Mouse (Mus musculus) liver, embryonic 16.5 days (tissue): ENCODE measurements at regions not wholly inside any gene's neighbourhood (a gene's known extent, or its start where the extent isn't known, plus 50 kb on each side); places are given as distances from the start of the nearest gene placed in this dataset.

Experiments used
- ATAC-seq: fragments of 200-750 bp; cut with Nextera tagmentation; 2 replicates; pipeline ENCODE4 v1.8.0; 2017; ENCODE audit warnings: low read depth, mild to moderate bottlenecking, moderate number of reproducible peaks, moderate library complexity
- H3K27ac ChIP-seq: fragments of 300-500 bp; sonication (generic); 2 replicates; pipeline ENCODE4 v1.5.1; 2014; ENCODE audit warnings: mild to moderate bottlenecking, low read length
- H3K27me3 ChIP-seq: fragments of 300-500 bp; sonication (generic); 2 replicates; pipeline ENCODE4 v1.6.1; 2014; ENCODE audit warnings: low read depth, low read length, mixed read lengths; ENCODE audit not compliant: control insufficient read depth, insufficient read depth
- H3K36me3 ChIP-seq: fragments of 300-500 bp; sonication (generic); 2 replicates; pipeline ENCODE4 v1.6.1; 2014; ENCODE audit warnings: mild to moderate bottlenecking; ENCODE audit not compliant: control insufficient read depth, insufficient read depth
- H3K4me1 ChIP-seq: fragments of 300-500 bp; sonication (generic); 2 replicates; pipeline ENCODE4 v1.6.1; 2014; ENCODE audit warnings: low read depth, low read length, mixed read lengths; ENCODE audit not compliant: control insufficient read depth
- H3K4me2 ChIP-seq: fragments of 300-500 bp; sonication (generic); 2 replicates; pipeline ENCODE4 v1.6.1; 2014; ENCODE audit warnings: low read depth, low read length, mixed read lengths
- H3K4me3 ChIP-seq: fragments of 300-500 bp; sonication (generic); 2 replicates; pipeline ENCODE4 v1.5.1; 2014; ENCODE audit warnings: low read depth, mild to moderate bottlenecking, low read length
- H3K9ac ChIP-seq: fragments of 300-500 bp; sonication (generic); 2 replicates; pipeline ENCODE4 v1.6.1; 2014; ENCODE audit warnings: low read depth, low read length
- H3K9me3 ChIP-seq: fragments of 300-500 bp; sonication (generic); replicated peaks from 2 replicates; pipeline ENCODE4 v1.6.1; 2016; ENCODE audit warnings: low read length; ENCODE audit not compliant: control insufficient read depth
- WGBS: fragments of 180-500 bp; shearing (Covaris S2); extraction: QIAGEN DNeasy Blood & Tissue Kit; methylation state at CpG from one replicate; pipeline ENCODE4 v1.1.7; 2014; ENCODE audit not compliant: insufficient replicate concordance; 5-methylcytosine and 5-hydroxymethylcytosine counted together

- 67% methylated on average over 8 of the region's 8 CpGs for WGBS
- Histone ChIP-seq H3K9ac (no peak overlapping the region), H3K27ac (no peak overlapping the region), H3K9me3 (no peaks in the 10 kb centered on the region), H3K4me2 (no peak overlapping the region), H3K36me3 (no peaks in the 10 kb centered on the region), H3K4me3 (no peak overlapping the region), H3K4me1 (no peaks in the 10 kb centered on the region), H3K27me3 (no peaks in the 10 kb centered on the region)
- ATAC-seq = no peak
Observed at GRCm38 (mm10) chr3:99749725-99750124, 135.5 kb upstream of the Spag17 start.

DNA sequence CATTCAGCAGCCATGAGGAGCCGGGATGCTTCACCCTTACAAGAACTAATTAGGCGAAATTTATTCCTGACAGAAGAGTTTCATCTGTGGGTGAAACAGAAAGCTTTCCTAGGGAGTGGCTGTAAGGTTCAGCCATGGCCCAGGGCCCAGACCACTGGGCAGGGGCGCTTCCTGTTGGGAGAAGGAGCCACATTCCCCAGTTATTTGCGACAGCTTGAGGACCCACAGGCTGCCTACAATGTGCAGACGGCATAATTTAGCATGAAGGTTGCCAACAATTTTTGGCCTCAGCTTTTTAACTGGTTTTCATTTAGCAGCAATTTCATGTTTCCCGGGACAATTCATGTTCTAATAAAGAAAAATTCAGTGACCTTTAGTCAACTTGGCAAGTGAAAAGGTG lies 106.7 kb upstream of the Spag17 start:
- H3K9ac ChIP-seq = no peak overlapping the region
- no peaks in the 10 kb centered on the region for H3K36me3 ChIP-seq
- no peaks in the 10 kb centered on the region for H3K9me3 ChIP-seq
- H3K27ac ChIP-seq = no peak overlapping the region
- H3K4me2 ChIP-seq = no peak overlapping the region
- H3K4me1 ChIP-seq = no peaks in the 10 kb centered on the region
- WGBS = 60% methylated on average over 6 of the region's 6 CpGs
- no peaks in the 10 kb centered on the region for H3K27me3 ChIP-seq
- no peak overlapping the region for H3K4me3 ChIP-seq
- no peak for ATAC-seq

DNA sequence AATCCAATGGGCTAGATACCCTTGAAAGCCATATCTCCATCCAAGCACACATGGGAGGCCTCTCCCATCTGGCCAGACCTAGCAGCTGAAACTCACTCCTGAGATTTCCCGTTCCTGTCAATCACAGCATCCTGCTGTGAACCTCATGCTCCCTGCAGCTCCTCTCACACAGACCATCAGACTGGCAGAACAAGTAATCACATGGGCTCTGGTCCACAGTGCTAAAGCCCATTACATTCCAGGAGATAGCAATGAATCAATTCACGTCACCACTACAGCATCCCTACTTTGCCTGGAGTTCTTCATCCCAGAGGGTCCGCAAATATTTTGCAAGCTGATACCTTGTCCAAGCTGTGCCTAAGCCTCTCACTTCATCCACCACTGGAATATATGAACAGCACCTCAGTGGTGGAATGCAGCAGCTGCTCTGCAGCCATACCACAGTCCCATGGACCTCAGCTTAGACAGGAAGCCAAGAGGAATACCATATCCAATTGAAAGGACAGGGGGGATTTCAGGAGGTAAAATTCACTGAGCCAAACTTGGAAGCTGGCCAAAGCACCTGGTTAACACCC lies 99.2 kb upstream of the Spag17 start:
- Histone ChIP-seq H3K4me2 (no peak overlapping the region), H3K4me3 (no peak overlapping the region), H3K36me3 (no peaks in the 10 kb centered on the region), H3K27ac (no peak overlapping the region), H3K9me3 (no peaks in the 10 kb centered on the region), H3K9ac (no peak overlapping the region), H3K4me1 (no peaks in the 10 kb centered on the region), H3K27me3 (no peaks in the 10 kb centered on the region)
- 65% methylated on average over 3 of the region's 3 CpGs for WGBS
- no peak for ATAC-seq

DNA sequence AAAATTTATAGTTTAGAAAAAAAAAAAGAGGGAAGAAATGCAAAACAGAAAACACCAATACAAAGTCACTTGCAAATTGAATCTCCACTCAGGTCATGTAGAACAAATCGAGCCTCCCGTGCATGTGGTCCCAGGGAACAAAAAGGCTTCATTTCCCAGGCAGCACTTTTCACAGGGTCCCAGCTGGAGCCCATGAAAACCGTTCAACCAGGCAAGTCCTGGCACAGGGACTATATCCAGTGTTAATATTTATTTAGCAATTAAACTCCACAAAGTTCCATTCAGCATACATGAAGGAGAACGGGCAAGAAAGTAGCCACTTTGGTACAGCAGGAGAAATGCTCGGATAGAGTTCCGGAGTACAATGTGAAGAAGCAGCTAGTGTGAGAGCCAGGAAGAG lies 93.9 kb upstream of the Spag17 start:
- H3K9me3 ChIP-seq = no peaks in the 10 kb centered on the region
- no peak overlapping the region for H3K9ac ChIP-seq
- no peak for ATAC-seq
- no peak overlapping the region for H3K27ac ChIP-seq
- H3K4me3 ChIP-seq = no peak overlapping the region
- no peaks in the 10 kb centered on the region for H3K4me1 ChIP-seq
- no peaks in the 10 kb centered on the region for H3K27me3 ChIP-seq
- 67% methylated on average over 6 of the region's 6 CpGs for WGBS
- H3K4me2 ChIP-seq = no peak overlapping the region
- H3K36me3 ChIP-seq = no peaks in the 10 kb centered on the region

- Histone ChIP-seq H3K36me3 (no peaks in the 10 kb centered on the region), H3K27ac (no peak overlapping the region), H3K4me2 (no peak overlapping the region), H3K4me3 (no peak overlapping the region), H3K9ac (no peak overlapping the region), H3K4me1 (no peaks in the 10 kb centered on the region), H3K9me3 (no peaks in the 10 kb centered on the region), H3K27me3 (no peaks in the 10 kb centered on the region)
- 38% methylated on average over 3 of the region's 3 CpGs for WGBS
- ATAC-seq = no peak
Observed at GRCm38 (mm10) chr3:99793622-99794021, 91.6 kb upstream of the Spag17 start.

- WGBS = 45% methylated on average over 2 of the region's 2 CpGs
- H3K4me1 ChIP-seq = no peaks in the 10 kb centered on the region
- no peak overlapping the region for H3K4me2 ChIP-seq
- H3K4me3 ChIP-seq = no peak overlapping the region
- no peak for ATAC-seq
- H3K9ac ChIP-seq = no peak overlapping the region
- H3K27ac ChIP-seq = no peak overlapping the region
- no peaks in the 10 kb centered on the region for H3K36me3 ChIP-seq
- no peaks in the 10 kb centered on the region for H3K9me3 ChIP-seq
- no peaks in the 10 kb centered on the region for H3K27me3 ChIP-seq
Observed at GRCm38 (mm10) chr3:99795835-99796234, 89.4 kb upstream of the Spag17 start.

- 29% methylated on average over 2 of the region's 2 CpGs for WGBS
Observed at GRCm38 (mm10) chr3:99797791-99798190, 87.4 kb upstream of the Spag17 start.

DNA sequence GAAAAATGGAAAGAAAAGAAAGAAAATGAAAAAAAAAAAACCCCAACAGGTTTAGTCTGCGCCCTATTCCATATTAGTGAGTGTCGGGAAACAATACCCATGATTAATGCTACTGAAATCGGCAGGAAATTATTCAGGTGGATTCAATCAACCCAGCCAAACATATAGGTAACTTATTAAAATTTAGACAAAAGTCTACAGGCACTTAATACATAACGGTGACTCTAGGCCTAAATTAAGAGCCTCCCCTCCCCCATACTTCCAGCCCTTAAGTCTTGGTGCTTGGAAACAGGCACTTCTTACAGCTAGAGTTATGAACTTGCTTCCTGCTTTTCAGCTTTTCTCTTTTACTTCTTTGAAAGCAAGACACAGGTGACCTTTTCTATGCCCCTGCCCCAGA lies 74.7 kb upstream of the Spag17 start:
- no peak overlapping the region for H3K4me2 ChIP-seq
- H3K4me3 ChIP-seq = no peak overlapping the region
- 70% methylated on average over 4 of the region's 4 CpGs for WGBS
- no peak for ATAC-seq
- H3K4me1 ChIP-seq = no peaks in the 10 kb centered on the region
- H3K27ac ChIP-seq = no peak overlapping the region
- H3K9me3 ChIP-seq = no peaks in the 10 kb centered on the region
- no peaks in the 10 kb centered on the region for H3K36me3 ChIP-seq
- no peaks in the 10 kb centered on the region for H3K27me3 ChIP-seq
- H3K9ac ChIP-seq = no peak overlapping the region

More at GRCm38 (mm10) chr3:99797791-99798190, 87.4 kb upstream of the Spag17 start:
- no peaks in the 10 kb centered on the region for H3K27me3 ChIP-seq
- H3K36me3 ChIP-seq = no peaks in the 10 kb centered on the region
- no peak overlapping the region for H3K4me2 ChIP-seq
- H3K9ac ChIP-seq = no peak overlapping the region
- H3K27ac ChIP-seq = no peak overlapping the region
- no peaks in the 10 kb centered on the region for H3K9me3 ChIP-seq
- ATAC-seq = no peak
- H3K4me1 ChIP-seq = no peaks in the 10 kb centered on the region
- H3K4me3 ChIP-seq = no peak overlapping the region

- Histone ChIP-seq H3K4me1 (no peaks in the 10 kb centered on the region), H3K27ac (no peak overlapping the region), H3K4me2 (no peak overlapping the region), H3K4me3 (no peak overlapping the region), H3K9ac (no peak overlapping the region), H3K36me3 (no peaks in the 10 kb centered on the region), H3K27me3 (no peaks in the 10 kb centered on the region), H3K9me3 (no peaks in the 10 kb centered on the region)
- WGBS = 62% methylated on average over 3 of the region's 3 CpGs
- ATAC-seq = no peak
Observed at GRCm38 (mm10) chr3:99811276-99811675, 73.9 kb upstream of the Spag17 start.
